Mouse (Mus musculus) neural tube, embryonic 14.5 days (tissue): ENCODE results near the gene Imp4. TPM values are rescaled to one million over a fixed set of nuclear protein-coding genes. Genes with fewer than 3 reads are reported as not detected.

Experiments used
- ATAC-seq: fragments of 200-750 bp; cut with Nextera tagmentation; 2 replicates; pipeline ENCODE4 v1.8.0; 2017; ENCODE audit warnings: low read depth, mild to moderate bottlenecking, moderate TSS enrichment, moderate library complexity
- H3K27ac ChIP-seq: fragments of 300-500 bp; sonication (generic); 2 replicates; pipeline ENCODE4 v1.5.1; 2014; ENCODE audit warnings: low read depth, mild to moderate bottlenecking, control low read depth, low read length, moderate library complexity, mixed read lengths
- H3K27me3 ChIP-seq: fragments of 300-500 bp; sonication (generic); 2 replicates; pipeline ENCODE4 v1.6.1; 2014; ENCODE audit warnings: low read length; ENCODE audit not compliant: control insufficient read depth, insufficient read depth
- H3K36me3 ChIP-seq: fragments of 300-500 bp; sonication (generic); 2 replicates; pipeline ENCODE4 v1.6.1; 2014; ENCODE audit warnings: low read length, mixed read lengths; ENCODE audit not compliant: control insufficient read depth, insufficient read depth
- H3K4me1 ChIP-seq: fragments of 300-500 bp; sonication (generic); 2 replicates; pipeline ENCODE4 v1.6.1; 2014; ENCODE audit warnings: low read length; ENCODE audit not compliant: control insufficient read depth, insufficient read depth
- H3K4me2 ChIP-seq: fragments of 300-500 bp; sonication (generic); 2 replicates; pipeline ENCODE4 v1.6.1; 2014; ENCODE audit warnings: mild to moderate bottlenecking, low read depth, low read length, control low read depth
- H3K4me3 ChIP-seq: fragments of 300-500 bp; sonication (generic); 2 replicates; pipeline ENCODE4 v1.5.1; 2014; ENCODE audit warnings: low read depth, low read length, control low read depth, mixed read lengths
- H3K9ac ChIP-seq: fragments of 300-500 bp; sonication (generic); replicated peaks from 2 replicates; pipeline ENCODE4 v1.6.1; 2014; ENCODE audit warnings: low read depth, mild to moderate bottlenecking, control low read depth, low read length, mixed read lengths
- H3K9me3 ChIP-seq: fragments of 300-500 bp; sonication (generic); 2 replicates; pipeline ENCODE4 v1.6.1; 2016; ENCODE audit warnings: low read length; ENCODE audit not compliant: control insufficient read depth
- WGBS: fragments of 180-500 bp; shearing (Covaris S2); extraction: QIAGEN DNeasy Blood & Tissue Kit; methylation state at CpG from one replicate; pipeline ENCODE4 v1.1.7; 2014; 5-methylcytosine and 5-hydroxymethylcytosine counted together
- microRNA-seq: library from miRNA; unstranded; fragments of <30 nt; microRNA quantifications from one replicate; pipeline ENCODE4, GENCODE M21; 2016
- polyA plus RNA-seq: library from polyadenylated mRNA; unstranded; fragments of >200 nt; fragmentation: Nextera tagmentation; extraction: Ambion mirVana; gene quantifications from 2 replicates; pipeline ENCODE4 v1.2.1, GENCODE M21; 2014

Gene Imp4
- polyA plus RNA-seq, 1 experiment from 2014 or later = 50.9 TPM

DNA sequence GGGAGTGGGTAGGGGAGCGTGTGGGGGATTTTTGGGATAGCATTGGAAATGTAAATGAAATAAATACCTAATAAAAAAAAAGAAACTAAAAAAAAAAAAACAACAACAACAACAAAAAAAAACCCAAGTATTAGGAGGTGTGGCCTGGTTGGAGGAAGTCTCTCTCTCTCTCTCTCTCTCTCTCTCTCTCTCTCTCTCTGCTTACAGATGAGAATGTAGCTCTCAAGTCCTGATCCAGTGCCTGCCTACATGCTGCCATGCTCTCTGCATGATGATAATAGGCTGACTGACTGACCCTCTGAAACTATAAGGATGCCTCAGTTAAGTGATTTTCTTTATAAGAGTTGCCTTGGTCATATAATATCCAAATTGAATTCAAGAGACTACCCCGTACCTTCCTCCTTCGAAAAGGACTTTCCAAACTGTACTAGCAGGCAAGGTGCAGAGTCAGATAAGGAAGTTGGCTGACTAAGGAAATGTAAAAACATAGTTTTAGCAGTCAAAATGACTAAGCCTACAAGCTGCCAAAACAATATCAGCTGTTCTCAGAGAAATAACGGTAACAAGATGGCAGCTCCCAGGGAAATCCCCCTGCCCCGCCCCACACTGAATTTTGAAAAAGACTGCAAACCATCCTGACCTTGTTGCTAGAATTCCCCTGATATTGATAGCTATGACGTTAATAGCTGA lies 50.3 kb downstream of the Imp4 start:
- Histone ChIP-seq H3K9ac (no peak overlapping the region), H3K36me3 (no peaks in the 10 kb centered on the region), H3K9me3 (no peaks in the 10 kb centered on the region), H3K4me1 (no peaks in the 10 kb centered on the region), H3K27me3 (no peaks in the 10 kb centered on the region), H3K4me2 (no peak overlapping the region), H3K4me3 (no peak overlapping the region), H3K27ac (no peak overlapping the region)
- ATAC-seq = no peak
- 94% methylated on average over 6 of the region's 6 CpGs for WGBS

DNA sequence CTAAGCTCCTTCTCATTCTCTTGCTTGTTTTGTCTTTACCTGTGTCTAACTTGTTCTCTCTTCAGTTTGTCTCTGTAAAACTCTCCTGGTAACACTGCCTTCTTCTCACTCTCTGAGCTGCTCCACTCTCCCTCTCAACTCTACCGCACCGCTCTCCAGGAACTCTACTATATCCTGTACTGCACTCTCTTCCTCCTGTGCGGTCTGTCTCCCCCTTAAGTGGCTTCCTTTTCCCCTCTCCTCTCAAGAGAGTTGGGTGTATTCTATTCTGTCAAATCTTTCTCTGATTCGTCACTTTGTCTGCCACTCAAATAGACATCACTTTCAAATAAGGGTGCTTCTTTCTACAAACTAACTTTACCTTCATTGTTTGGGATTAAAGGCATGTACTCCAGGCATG lies 51.8 kb downstream of the Imp4 start:
- Histone ChIP-seq H3K4me3 (no peak overlapping the region), H3K9me3 (no peaks in the 10 kb centered on the region), H3K27me3 (no peaks in the 10 kb centered on the region), H3K36me3 (no peaks in the 10 kb centered on the region), H3K4me1 (no peaks in the 10 kb centered on the region), H3K27ac (no peak overlapping the region), H3K4me2 (no peak overlapping the region), H3K9ac (no peak overlapping the region)
- ATAC-seq = no peak
- WGBS = 94% methylated on average over 4 of the region's 4 CpGs

Small RNAs within 50 kb of the gene (microRNA-seq; reads per million reads assigned to microRNA genes)
- not detected for gene Mir5103

Other genes with a start within 250 kb of the Imp4 start
- gene Ccdc115, start 179 bp upstream of the Imp4 start, polyA plus RNA-seq = 64.4 and 65.2 TPM in 2 replicates
- 1.6 and 5.6 TPM in 2 replicates for gene Ptpn18, start 19.9 kb downstream of the Imp4 start, polyA plus RNA-seq
- not detected in 2 replicates for gene Prss39, start 58.6 kb downstream of the Imp4 start, polyA plus RNA-seq
- not detected in 2 replicates for gene Cfc1, start 95.8 kb downstream of the Imp4 start, polyA plus RNA-seq
- not detected in 2 replicates for gene Prss40, start 121.1 kb downstream of the Imp4 start, polyA plus RNA-seq
- 29.2 and 33.1 TPM in 2 replicates for gene Amer3, start 139.8 kb downstream of the Imp4 start, polyA plus RNA-seq